Mouse (Mus musculus) limb, embryonic 11.5 days (tissue): ENCODE results near the gene Ranbp3. TPM values are rescaled to one million over a fixed set of nuclear protein-coding genes. Genes with fewer than 3 reads are reported as not detected.

Source experiments
- ATAC-seq: fragments of 200-750 bp; cut with Nextera tagmentation; 2 replicates; pipeline ENCODE4 v1.8.0; 2017; ENCODE audit warnings: low read depth; ENCODE audit not compliant: insufficient number of reproducible peaks, low FRiP score, low TSS enrichment
- DNase-seq: peaks from one replicate; pipeline ENCODE4 v3.0.0-alpha.2; 2015; ENCODE audit warnings: low spot score
- H3K27ac ChIP-seq: fragments of 300-500 bp; sonication (generic); replicated peaks from 2 replicates; pipeline ENCODE4 v1.5.1; 2014; ENCODE audit warnings: low read depth, mild to moderate bottlenecking, low read length
- H3K27me3 ChIP-seq: fragments of 300-500 bp; sonication (generic); 2 replicates; pipeline ENCODE4 v1.6.1; 2014; ENCODE audit warnings: mild to moderate bottlenecking, low read length, mixed read lengths; ENCODE audit not compliant: control insufficient read depth, insufficient read depth
- H3K36me3 ChIP-seq: fragments of 300-500 bp; sonication (generic); 2 replicates; pipeline ENCODE4 v1.6.1; 2014; ENCODE audit warnings: mild to moderate bottlenecking, low read length, moderate library complexity, mixed read lengths; ENCODE audit not compliant: control insufficient read depth, insufficient read depth
- H3K4me1 ChIP-seq: fragments of 300-500 bp; sonication (generic); 2 replicates; pipeline ENCODE4 v1.6.1; 2014; ENCODE audit warnings: low read length, mixed read lengths; ENCODE audit not compliant: control insufficient read depth, insufficient read depth
- H3K4me2 ChIP-seq: fragments of 300-500 bp; sonication (generic); 2 replicates; pipeline ENCODE4 v1.6.1; 2014; ENCODE audit warnings: low read depth, mild to moderate bottlenecking, moderate library complexity; ENCODE audit not compliant: severe bottlenecking
- H3K4me3 ChIP-seq: fragments of 300-500 bp; sonication (generic); 2 replicates; pipeline ENCODE4 v1.5.1; 2014; ENCODE audit warnings: low read depth, low read length
- H3K9ac ChIP-seq: fragments of 300-500 bp; sonication (generic); 2 replicates; pipeline ENCODE4 v1.6.1; 2014; ENCODE audit warnings: mild to moderate bottlenecking, low read length
- H3K9me3 ChIP-seq: fragments of 300-500 bp; sonication (generic); 2 replicates; pipeline ENCODE4 v1.6.1; 2016; ENCODE audit warnings: low read length; ENCODE audit not compliant: control insufficient read depth
- WGBS: fragments of 180-500 bp; shearing (Covaris S2); extraction: QIAGEN DNeasy Blood & Tissue Kit; methylation state at CpG from one replicate; pipeline ENCODE4 v1.1.7; 2014; 5-methylcytosine and 5-hydroxymethylcytosine counted together
- polyA plus RNA-seq: library from polyadenylated mRNA; unstranded; fragments of >200 nt; fragmentation: Nextera tagmentation; extraction: Ambion mirVana; gene quantifications from 2 replicates; pipeline ENCODE4 v1.2.1, GENCODE M21; 2014

Ranbp3 gene
- polyA plus RNA-seq, 1 experiment from 2014 or later, result 118 TPM

DNA sequence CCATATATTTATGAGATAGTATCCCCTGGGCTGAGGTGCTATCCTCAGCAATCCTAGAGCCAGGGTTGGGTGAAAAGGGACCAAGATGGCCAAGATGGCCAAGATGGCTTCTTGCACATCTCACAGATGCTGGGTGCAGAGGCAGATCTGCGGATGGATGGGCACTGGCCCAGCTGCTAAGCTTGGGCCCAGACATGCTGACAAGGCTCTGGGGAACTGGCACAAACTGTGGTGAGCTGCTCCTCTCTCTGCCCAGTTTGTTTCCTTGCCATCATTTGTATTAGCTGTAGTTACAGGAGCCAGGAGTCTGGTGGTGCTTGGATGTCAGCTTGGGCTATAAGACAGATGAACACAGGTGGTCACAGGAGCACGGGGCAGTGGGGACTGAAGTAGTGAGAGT is 11.6 kb downstream of the Ranbp3 start:
- ATAC-seq, result no peak
- no peak overlapping the region for H3K4me2 ChIP-seq
- H3K27ac ChIP-seq, result no peak overlapping the region
- no peaks in the 10 kb centered on the region for H3K27me3 ChIP-seq
- peaks cover 29% of the 10 kb centered on the region; the same call in 1 of the 2 replicates for H3K36me3 ChIP-seq
- 84% methylated on average over 2 of the region's 2 CpGs for WGBS
- no peaks in the 10 kb centered on the region for H3K9me3 ChIP-seq
- no peak overlapping the region for H3K9ac ChIP-seq
- H3K4me1 ChIP-seq, result no peaks in the 10 kb centered on the region
- H3K4me3 ChIP-seq, result no peak overlapping the region
- DNase-seq, result no peak

DNA sequence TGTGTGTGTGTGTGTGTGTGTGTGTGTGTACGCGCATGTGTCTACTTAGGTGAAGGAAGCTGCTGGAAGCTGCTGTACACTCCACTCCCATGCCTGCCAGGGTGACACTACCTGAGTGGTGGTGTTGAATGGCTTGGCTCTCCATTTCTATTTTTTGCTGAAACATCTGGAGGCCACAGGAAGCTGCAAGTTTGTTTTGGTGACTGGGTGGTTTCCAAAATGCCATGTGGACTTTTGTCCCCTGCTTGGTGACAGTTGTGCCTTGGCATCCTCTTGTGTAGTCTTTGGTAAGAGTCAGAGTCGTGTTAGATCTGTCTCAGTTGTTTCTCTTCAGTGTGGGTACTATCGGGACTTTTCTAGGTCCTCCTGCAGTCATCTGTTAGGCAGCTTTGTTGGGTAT is 13.7 kb downstream of the Ranbp3 start:
- Histone ChIP-seq H3K4me2 (no peak overlapping the region), H3K9ac (no peak overlapping the region), H3K27ac (no peak overlapping the region), H3K36me3 (peaks cover 31% of the 10 kb centered on the region; the same call in 1 of the 2 replicates), H3K4me1 (no peaks in the 10 kb centered on the region), H3K9me3 (no peaks in the 10 kb centered on the region), H3K27me3 (no peaks in the 10 kb centered on the region), H3K4me3 (no peak overlapping the region)
- ATAC-seq, result no peak
- DNase-seq, result no peak
- WGBS, result 94% methylated on average over 4 of the region's 4 CpGs

DNA sequence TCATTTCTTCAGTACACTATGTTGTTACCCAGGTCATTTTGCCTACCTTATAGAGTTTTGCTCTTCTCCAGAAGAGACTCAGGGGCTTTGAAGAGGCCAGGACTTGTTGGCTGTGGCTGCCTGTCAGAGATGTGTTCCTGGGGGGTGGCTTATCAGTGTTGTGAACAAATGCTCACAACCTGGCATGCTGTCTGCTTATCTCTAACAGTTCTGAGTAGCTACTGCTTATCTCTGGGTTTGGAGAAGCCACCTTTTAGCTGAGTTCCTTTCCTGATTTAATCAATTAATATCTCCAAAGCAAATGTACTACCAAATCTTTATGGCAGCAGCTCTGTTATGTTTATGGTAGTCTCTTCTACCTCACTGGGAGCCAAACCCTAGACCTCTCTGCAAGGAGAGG is 15.0 kb downstream of the Ranbp3 start:
- DNase-seq, result no peak
- ATAC-seq, result no peak
- Histone ChIP-seq H3K4me2 (no peak overlapping the region), H3K4me1 (no peaks in the 10 kb centered on the region), H3K27ac (no peak overlapping the region), H3K36me3 (peaks cover 34% of the 10 kb centered on the region; the same call in 1 of the 2 replicates), H3K27me3 (no peaks in the 10 kb centered on the region), H3K9me3 (no peaks in the 10 kb centered on the region), H3K9ac (no peak overlapping the region), H3K4me3 (no peak overlapping the region)

DNA sequence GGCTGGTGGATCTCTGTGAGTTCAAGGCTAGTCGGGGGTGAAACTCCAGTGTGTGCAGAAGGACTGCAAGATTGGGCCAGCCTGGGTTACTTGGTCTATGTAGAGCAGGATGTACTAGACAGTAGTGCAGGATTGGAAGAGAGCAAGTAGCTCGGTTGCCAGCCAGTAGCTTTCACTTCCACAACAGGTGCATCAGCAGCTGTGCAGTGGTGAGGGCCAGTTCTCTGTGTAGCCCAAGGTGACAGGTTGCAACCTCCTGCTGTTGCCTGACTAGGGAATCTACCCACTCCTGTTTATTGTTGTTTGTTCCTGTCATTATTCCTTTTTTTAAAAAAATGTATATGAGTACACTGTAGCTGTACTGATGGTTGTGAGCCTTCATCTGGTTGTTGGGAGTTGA is 15.6 kb downstream of the Ranbp3 start:
- no peaks in the 10 kb centered on the region for H3K4me1 ChIP-seq
- no peak for DNase-seq
- H3K27me3 ChIP-seq, result no peaks in the 10 kb centered on the region
- H3K27ac ChIP-seq, result no peak overlapping the region
- H3K9me3 ChIP-seq, result no peaks in the 10 kb centered on the region
- no peak overlapping the region for H3K4me3 ChIP-seq
- H3K36me3 ChIP-seq, result peaks cover 34% of the 10 kb centered on the region; the same call in 1 of the 2 replicates
- H3K4me2 ChIP-seq, result no peak overlapping the region
- ATAC-seq, result no peak
- whole genome bisulfite sequencing, result 87% methylated on average over 2 of the region's 2 CpGs
- no peak overlapping the region for H3K9ac ChIP-seq

DNA sequence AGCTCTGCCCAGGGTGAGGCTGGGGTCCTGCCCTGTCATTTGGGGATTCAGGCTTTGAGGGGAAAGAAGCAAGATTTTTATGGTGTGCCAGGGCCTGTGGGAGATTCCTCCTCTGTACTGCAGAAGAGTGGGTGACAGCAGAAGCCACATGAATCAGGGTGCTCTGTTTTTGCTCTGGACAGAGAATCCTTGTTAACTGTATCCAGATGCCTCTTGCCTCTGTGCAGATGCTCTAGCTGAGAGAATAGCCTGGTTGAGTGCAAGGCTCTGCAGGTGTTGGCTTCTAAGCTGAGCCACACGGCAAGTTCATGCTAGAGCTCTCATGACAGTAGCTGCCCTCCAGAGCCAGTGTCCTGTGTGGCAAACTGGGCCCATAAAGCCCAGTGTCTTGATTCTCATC is 20.3 kb downstream of the Ranbp3 start:
- Histone ChIP-seq H3K27me3 (no peaks in the 10 kb centered on the region), H3K9ac (no peak overlapping the region), H3K4me2 (no peak overlapping the region), H3K4me1 (no peaks in the 10 kb centered on the region), H3K4me3 (no peak overlapping the region), H3K27ac (no peak overlapping the region), H3K9me3 (no peaks in the 10 kb centered on the region), H3K36me3 (peaks cover 40% of the 10 kb centered on the region; the same call in 1 of the 2 replicates)
- 48% methylated on average over 1 of the region's 1 CpGs for WGBS
- ATAC-seq (no peak), DNase-seq (no peak)

DNA sequence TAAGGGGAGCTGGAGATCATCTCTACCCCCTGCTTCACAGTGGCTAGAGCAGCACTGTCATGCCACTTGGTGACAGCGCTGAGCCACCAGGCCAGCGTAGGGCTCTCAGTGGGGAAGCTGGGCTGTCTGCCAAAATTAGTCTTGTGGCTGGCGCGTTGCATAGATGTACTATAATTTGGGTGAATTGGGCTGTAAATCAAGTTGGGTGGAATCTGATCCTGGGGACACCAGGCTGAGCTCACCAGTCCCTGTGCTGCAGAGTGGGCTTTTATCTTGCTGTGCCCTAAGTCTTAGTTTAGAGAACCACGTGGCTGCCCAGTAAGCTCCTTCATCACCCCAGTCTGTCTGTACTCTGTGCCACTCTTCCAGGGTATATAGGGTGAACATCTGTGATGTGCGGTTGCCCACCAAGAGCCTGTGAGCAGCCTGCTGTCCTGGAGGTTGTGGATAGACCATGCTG is 20.8 kb downstream of the Ranbp3 start:
- Histone ChIP-seq H3K4me3 (no peak overlapping the region), H3K36me3 (peaks cover 39% of the 10 kb centered on the region; the same call in 1 of the 2 replicates), H3K4me2 (no peak overlapping the region), H3K27ac (no peak overlapping the region), H3K9me3 (no peaks in the 10 kb centered on the region), H3K9ac (no peak overlapping the region), H3K27me3 (no peaks in the 10 kb centered on the region), H3K4me1 (no peaks in the 10 kb centered on the region)
- 82% methylated on average over 6 of the region's 6 CpGs for WGBS
- DNase-seq (no peak), ATAC-seq (no peak)

DNA sequence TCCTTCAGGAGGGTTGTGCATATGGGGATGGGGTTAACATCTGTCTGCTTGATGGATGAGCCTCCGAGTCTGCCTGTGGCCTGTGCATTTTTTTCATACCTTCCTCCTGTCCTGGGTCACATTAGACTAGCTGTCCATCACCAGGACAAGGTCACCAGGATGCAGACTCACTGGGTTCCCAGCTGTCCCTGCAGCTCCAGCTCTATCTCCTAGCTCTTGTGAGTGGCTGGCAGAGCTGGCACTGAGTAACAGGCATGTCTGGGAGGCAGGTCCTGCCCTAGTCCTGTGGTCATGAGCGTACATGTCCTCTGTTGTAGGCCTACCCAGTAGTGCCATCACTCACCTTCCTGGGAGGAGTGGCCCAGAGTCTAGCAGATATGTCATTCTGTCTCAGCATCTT is 27.4 kb downstream of the Ranbp3 start:
- H3K4me1 ChIP-seq, result no peaks in the 10 kb centered on the region
- H3K4me3 ChIP-seq, result no peak overlapping the region
- ATAC-seq (no peak), DNase-seq (no peak)
- 89% methylated on average over 2 of the region's 2 CpGs for WGBS
- H3K9me3 ChIP-seq, result no peaks in the 10 kb centered on the region
- H3K9ac ChIP-seq, result no peak overlapping the region
- no peak overlapping the region for H3K4me2 ChIP-seq
- no peaks in the 10 kb centered on the region for H3K27me3 ChIP-seq
- H3K36me3 ChIP-seq, result peaks cover 65% of the 10 kb centered on the region
- no peak overlapping the region for H3K27ac ChIP-seq

DNA sequence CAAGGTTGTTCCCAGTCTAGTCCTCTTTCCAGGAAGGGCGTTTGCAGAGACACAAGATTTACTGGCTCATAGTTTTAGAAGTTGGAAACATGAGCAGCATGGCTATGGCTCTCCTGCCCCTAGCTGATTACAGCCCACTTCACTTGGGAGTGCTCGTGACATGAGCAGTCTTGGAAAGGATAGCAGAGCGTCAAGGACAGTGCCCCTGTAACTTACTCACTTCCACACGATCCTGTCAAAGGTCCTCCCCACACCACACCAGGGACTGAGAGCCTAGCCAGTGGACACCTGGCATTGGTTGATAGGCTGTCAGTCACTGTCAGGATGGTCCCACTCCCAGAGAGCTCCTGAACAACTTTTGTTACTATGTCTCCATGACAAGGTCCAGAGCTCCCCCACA is 29.9 kb downstream of the Ranbp3 start:
- Histone ChIP-seq H3K4me2 (no peak overlapping the region), H3K36me3 (peaks cover 72% of the 10 kb centered on the region), H3K27ac (no peak overlapping the region), H3K9me3 (no peaks in the 10 kb centered on the region), H3K4me3 (no peak overlapping the region), H3K9ac (no peak overlapping the region), H3K4me1 (no peaks in the 10 kb centered on the region), H3K27me3 (no peaks in the 10 kb centered on the region)
- WGBS, result 81% methylated on average over 4 of the region's 4 CpGs
- no peak for ATAC-seq
- DNase-seq, result no peak

DNA sequence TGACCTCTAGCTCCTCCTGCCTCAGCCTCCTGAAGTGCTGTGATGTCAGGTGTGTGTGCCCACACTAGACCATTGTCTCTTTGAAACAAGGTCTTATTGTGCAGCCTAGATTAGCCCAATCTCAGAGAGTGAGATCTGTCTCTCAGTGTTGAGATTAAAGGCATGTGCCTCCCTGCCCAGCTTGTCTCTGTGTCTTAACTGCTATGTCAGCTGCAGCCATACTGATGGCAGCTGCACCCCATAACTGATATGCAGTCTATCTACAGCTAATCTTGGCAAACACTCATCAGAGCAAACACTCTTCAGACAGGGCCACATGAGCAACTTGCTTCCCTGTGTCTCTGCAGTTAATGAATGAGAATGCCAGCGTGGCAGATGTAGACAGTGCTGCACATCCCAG is 33.4 kb downstream of the Ranbp3 start:
- Histone ChIP-seq H3K9me3 (no peaks in the 10 kb centered on the region), H3K9ac (no peak overlapping the region), H3K4me1 (no peaks in the 10 kb centered on the region), H3K4me2 (no peak overlapping the region), H3K27ac (no peak overlapping the region), H3K4me3 (no peak overlapping the region), H3K36me3 (peaks cover 70% of the 10 kb centered on the region), H3K27me3 (no peaks in the 10 kb centered on the region)
- no peak for DNase-seq
- WGBS, result 89% methylated on average over 1 of the region's 1 CpGs
- no peak for ATAC-seq
